Mouse (Mus musculus) limb, embryonic 15.5 days (tissue): ENCODE measurements around the gene Usp31. TPM values are rescaled to one million over a fixed set of nuclear protein-coding genes. Genes with fewer than 3 reads are reported as not detected.
A peak's percentile ranks its signal among the peaks of the same experiment; 100 is the strongest.

ENCODE experiments used
- ATAC-seq: fragments of 200-750 bp; cut with Nextera tagmentation; 2 replicates; pipeline ENCODE4 v1.8.0; 2017; ENCODE audit warnings: low read depth, moderate TSS enrichment; ENCODE audit not compliant: insufficient number of reproducible peaks, low FRiP score, low TSS enrichment
- H3K27ac ChIP-seq: fragments of 300-500 bp; sonication (generic); 2 replicates; pipeline ENCODE4 v1.5.1; 2015; ENCODE audit warnings: moderate library complexity, mild to moderate bottlenecking, inconsistent platforms
- H3K27me3 ChIP-seq: fragments of 300-500 bp; sonication (generic); 2 replicates; pipeline ENCODE4 v1.6.1; 2015; ENCODE audit warnings: inconsistent platforms
- H3K36me3 ChIP-seq: fragments of 300-500 bp; sonication (generic); 2 replicates; pipeline ENCODE4 v1.6.1; 2015; ENCODE audit warnings: inconsistent platforms
- H3K4me1 ChIP-seq: fragments of 300-500 bp; sonication (generic); 2 replicates; pipeline ENCODE4 v1.6.1; 2015; ENCODE audit warnings: inconsistent platforms
- H3K4me2 ChIP-seq: fragments of 300-500 bp; sonication (generic); 2 replicates; pipeline ENCODE4 v1.6.1; 2015; ENCODE audit warnings: mild to moderate bottlenecking, inconsistent platforms
- H3K4me3 ChIP-seq: fragments of 300-500 bp; sonication (generic); 2 replicates; pipeline ENCODE4 v1.5.1; 2015; ENCODE audit warnings: mild to moderate bottlenecking, inconsistent platforms
- H3K9ac ChIP-seq: fragments of 300-500 bp; sonication (generic); 2 replicates; pipeline ENCODE4 v1.6.1; 2015; ENCODE audit warnings: inconsistent platforms
- H3K9me3 ChIP-seq: fragments of 300-500 bp; sonication (generic); 2 replicates; pipeline ENCODE4 v1.6.1; 2016; ENCODE audit warnings: inconsistent platforms
- WGBS: fragments of 180-500 bp; shearing (Covaris S2); methylation state at CpG from one replicate; pipeline ENCODE4 v1.1.7; 2015; 5-methylcytosine and 5-hydroxymethylcytosine counted together
- polyA plus RNA-seq: library from polyadenylated mRNA; unstranded; fragments of >200 nt; fragmentation: Nextera tagmentation; extraction: Ambion mirVana; gene quantifications from 2 replicates; pipeline ENCODE4 v1.2.1, GENCODE M21; 2015

The Usp31 gene
- polyA plus RNA-seq: 2.0 and 2.4 TPM in 2 replicates

- H3K27me3 ChIP-seq: 0 out of 2 replicates have a peak, but pooled peaks cover 3% of the 10 kb centered on the region
- peaks cover 8% of the 10 kb centered on the region for H3K36me3 ChIP-seq
- peak within 1 kb of the TSS; percentile 70 for H3K9ac ChIP-seq
- H3K27ac ChIP-seq: peak within 1 kb of the TSS; percentile 78
- H3K9me3 ChIP-seq: no peaks in the 10 kb centered on the region
- under 1% methylated on average over 51 of the region's 82 CpGs for WGBS
- ATAC-seq: peak; percentile 97
- peak within 1 kb of the TSS; percentile 94 for H3K4me2 ChIP-seq
- peak within 1 kb of the TSS; percentile 89 for H3K4me3 ChIP-seq
- H3K4me1 ChIP-seq: peaks cover 15% of the 10 kb centered on the region; the same call in 1 of the 2 replicates
Measured at GRCm38 (mm10) chr7:121707073-121707667, at the start of gene Usp31. Gene Usp31 (minus strand): TSS chr7:121707253.

GRCm38 (mm10) chr7:121754748-121755147, 47.7 kb upstream of the Usp31 start:
- Histone ChIP-seq H3K4me2 (no peak overlapping the region), H3K27ac (no peak overlapping the region), H3K4me3 (no peak overlapping the region), H3K27me3 (no peaks in the 10 kb centered on the region), H3K4me1 (no peaks in the 10 kb centered on the region), H3K9me3 (no peaks in the 10 kb centered on the region), H3K36me3 (no peaks in the 10 kb centered on the region), H3K9ac (no peak overlapping the region)
- no peak for ATAC-seq
- WGBS: 68% methylated on average over 8 of the region's 8 CpGs

GRCm38 (mm10) chr7:121750244-121750643, 43.2 kb upstream of the Usp31 start:
- H3K36me3 ChIP-seq: no peaks in the 10 kb centered on the region
- H3K9me3 ChIP-seq: no peaks in the 10 kb centered on the region
- H3K4me3 ChIP-seq: no peak overlapping the region
- H3K27ac ChIP-seq: no peak overlapping the region
- H3K4me2 ChIP-seq: no peak overlapping the region
- WGBS: 77% methylated on average over 5 of the region's 5 CpGs
- ATAC-seq: no peak
- H3K27me3 ChIP-seq: no peaks in the 10 kb centered on the region
- H3K4me1 ChIP-seq: no peaks in the 10 kb centered on the region
- H3K9ac ChIP-seq: no peak overlapping the region

- no peak overlapping the region for H3K27ac ChIP-seq
- ATAC-seq: no peak
Measured at GRCm38 (mm10) chr7:121737511-121738415, 30.7 kb upstream of the Usp31 start.

GRCm38 (mm10) chr7:121734171-121734831, 27.2 kb upstream of the Usp31 start, which contains the start of gene Scnn1g:
Gene Scnn1g (plus strand): TSS chr7:121734479.
- H3K27ac ChIP-seq: no peak within 1 kb of the TSS
- no peaks in the 10 kb centered on the region for H3K36me3 ChIP-seq
- 2% methylated on average over 38 of the region's 38 CpGs for WGBS
- no peaks in the 10 kb centered on the region for H3K9me3 ChIP-seq
- H3K4me3 ChIP-seq: peak within 1 kb of the TSS; percentile 31
- peaks cover 46% of the 10 kb centered on the region for H3K27me3 ChIP-seq
- peak within 1 kb of the TSS; percentile 41 for H3K4me2 ChIP-seq
- peaks cover 6% of the 10 kb centered on the region; the same call in 1 of the 2 replicates for H3K4me1 ChIP-seq
- no peak within 1 kb of the TSS for H3K9ac ChIP-seq
- no peak for ATAC-seq

More at GRCm38 (mm10) chr7:121737511-121738415, 30.7 kb upstream of the Usp31 start:
- no peaks in the 10 kb centered on the region for H3K36me3 ChIP-seq
- H3K4me3 ChIP-seq: no peak overlapping the region
- peaks cover 46% of the 10 kb centered on the region for H3K27me3 ChIP-seq
- WGBS: 47% methylated on average over 29 of the region's 29 CpGs
- H3K9me3 ChIP-seq: no peaks in the 10 kb centered on the region
- H3K4me2 ChIP-seq: 0 out of 2 replicates have a peak overlapping the region, but pooled peaks have one; percentile 5
- peaks cover 6% of the 10 kb centered on the region; the same call in 1 of the 2 replicates for H3K4me1 ChIP-seq
- no peak overlapping the region for H3K9ac ChIP-seq

- no peaks in the 10 kb centered on the region for H3K9me3 ChIP-seq
- no peak overlapping the region for H3K4me2 ChIP-seq
- H3K27ac ChIP-seq: no peak overlapping the region
- H3K9ac ChIP-seq: no peak overlapping the region
- ATAC-seq: no peak
- peaks cover 6% of the 10 kb centered on the region; the same call in 1 of the 2 replicates for H3K4me1 ChIP-seq
- H3K36me3 ChIP-seq: no peaks in the 10 kb centered on the region
- no peak overlapping the region for H3K4me3 ChIP-seq
- H3K27me3 ChIP-seq: peaks cover 23% of the 10 kb centered on the region
- WGBS: 19% methylated on average over 5 of the region's 5 CpGs
Measured at GRCm38 (mm10) chr7:121730225-121730624, 23.2 kb upstream of the Usp31 start.

- H3K27ac ChIP-seq: no peak overlapping the region
- H3K4me1 ChIP-seq: no peaks in the 10 kb centered on the region
- no peaks in the 10 kb centered on the region for H3K36me3 ChIP-seq
- H3K4me3 ChIP-seq: no peak overlapping the region
- H3K4me2 ChIP-seq: no peak overlapping the region
- WGBS: 69% methylated on average over 7 of the region's 7 CpGs
- 0 out of 2 replicates have a peak, but pooled peaks cover under 1% of the 10 kb centered on the region for H3K27me3 ChIP-seq
- H3K9me3 ChIP-seq: no peaks in the 10 kb centered on the region
- H3K9ac ChIP-seq: no peak overlapping the region
- no peak for ATAC-seq
Measured at GRCm38 (mm10) chr7:121717031-121717430, 10.0 kb upstream of the Usp31 start.

GRCm38 (mm10) chr7:121711171-121711570, 4.1 kb upstream of the Usp31 start:
- H3K36me3 ChIP-seq: no peaks in the 10 kb centered on the region
- H3K4me3 ChIP-seq: no peak overlapping the region
- no peak overlapping the region for H3K27ac ChIP-seq
- H3K9ac ChIP-seq: no peak overlapping the region
- H3K9me3 ChIP-seq: no peaks in the 10 kb centered on the region
- WGBS: 28% methylated on average over 2 of the region's 2 CpGs
- H3K4me1 ChIP-seq: peaks cover 8% of the 10 kb centered on the region; the same call in 1 of the 2 replicates
- ATAC-seq: no peak
- H3K27me3 ChIP-seq: 0 out of 2 replicates have a peak, but pooled peaks cover 3% of the 10 kb centered on the region
- H3K4me2 ChIP-seq: no peak overlapping the region

GRCm38 (mm10) chr7:121706411-121707072, 511 bp downstream of the Usp31 start:
- no peak; the same call in 1 of the 2 replicates for ATAC-seq
- WGBS: under 1% methylated on average over 62 of the region's 77 CpGs
- Histone ChIP-seq H3K36me3 (peaks cover 8% of the 10 kb centered on the region), H3K27ac (peak overlapping the region; percentile 78), H3K9ac (peak overlapping the region; percentile 70), H3K9me3 (no peaks in the 10 kb centered on the region), H3K4me2 (peak overlapping the region; percentile 94), H3K4me3 (peak overlapping the region; percentile 89), H3K27me3 (no peaks in the 10 kb centered on the region), H3K4me1 (peaks cover 15% of the 10 kb centered on the region; the same call in 1 of the 2 replicates)

GRCm38 (mm10) chr7:121705051-121705450, 2.0 kb downstream of the Usp31 start:
- Histone ChIP-seq H3K4me1 (peaks cover 15% of the 10 kb centered on the region; the same call in 1 of the 2 replicates), H3K36me3 (peaks cover 8% of the 10 kb centered on the region), H3K9ac (no peak overlapping the region), H3K4me3 (no peak overlapping the region), H3K9me3 (no peaks in the 10 kb centered on the region), H3K4me2 (no peak overlapping the region), H3K27me3 (no peaks in the 10 kb centered on the region), H3K27ac (no peak overlapping the region)
- WGBS: 69% methylated on average over 2 of the region's 2 CpGs
- ATAC-seq: no peak

GRCm38 (mm10) chr7:121701983-121702382, 5.1 kb downstream of the Usp31 start:
- H3K27me3 ChIP-seq: no peaks in the 10 kb centered on the region
- H3K36me3 ChIP-seq: peaks cover 8% of the 10 kb centered on the region
- H3K4me1 ChIP-seq: peaks cover 11% of the 10 kb centered on the region; the same call in 1 of the 2 replicates
- H3K4me2 ChIP-seq: no peak overlapping the region
- no peak overlapping the region for H3K4me3 ChIP-seq
- no peaks in the 10 kb centered on the region for H3K9me3 ChIP-seq
- ATAC-seq: no peak
- WGBS: 53% methylated on average over 6 of the region's 6 CpGs
- no peak overlapping the region for H3K9ac ChIP-seq
- no peak overlapping the region for H3K27ac ChIP-seq
